Mouse (Mus musculus) gastrocnemius, adult 2 months (tissue): ENCODE results near the gene Lmbrd2. TPM values are rescaled to one million over a fixed set of nuclear protein-coding genes. Genes with fewer than 3 reads are reported as not detected.
"Not testable (repeated sequence)": the region's sequence is repeated elsewhere in the genome, so short reads cannot be mapped to it uniquely, and the experiment has no call there.

Source experiments
- DNase-seq: peaks from one replicate; pipeline ENCODE4 v3.0.0; 2022
- H3K27ac ChIP-seq: fragments of 200-600 bp; 2 replicates; pipeline ENCODE4 v1.8.1; 2022; ENCODE audit warnings: mild to moderate bottlenecking
- H3K4me3 ChIP-seq: fragments of 200-600 bp; 2 replicates; pipeline ENCODE4 v1.8.1; 2022; ENCODE audit warnings: mild to moderate bottlenecking, moderate library complexity
- CTCF ChIP-seq: fragments of 200-600 bp; IDR thresholded peaks from 2 replicates; pipeline ENCODE4 v1.8.1; 2022; ENCODE audit warnings: antibody characterized with exemption, mild to moderate bottlenecking, moderate library complexity
- intact Hi-C: fragments of 180-260 bp; cut with DNase I; formaldehyde crosslinking; loops from one replicate; pipeline ENCODE4 v1.15.1; 2025
- total RNA-seq, 2 experiments: library from RNA; stranded (reverse); gene quantifications; 2 replicates each; pipeline ENCODE4 v1.2.3; 2021

The Lmbrd2 gene
- total RNA-seq, 2 experiments from 2014 or later = 14.8 to 15.1 TPM

GRCm38 (mm10) chr15:9162557-9163070, 22.3 kb downstream of the Lmbrd2 start:
- Histone ChIP-seq H3K4me3 (no peak overlapping the region), H3K27ac (no peak overlapping the region)
- no peak for TF ChIP-seq CTCF
- DNase-seq = no peak
- intact Hi-C loops = no loop called here

- no peak overlapping the region for H3K27ac ChIP-seq
- intact Hi-C loops = no loop called here
- DNase-seq = no peak
- no peak overlapping the region for H3K4me3 ChIP-seq
- TF ChIP-seq CTCF = no peak
These were observed 23.8 kb downstream of the Lmbrd2 start for GRCm38 (mm10) chr15:9164125-9164524.

GRCm38 (mm10) chr15:9177038-9177437, 36.7 kb downstream of the Lmbrd2 start:
- H3K27ac ChIP-seq = no peak overlapping the region
- TF ChIP-seq CTCF = no peak
- intact Hi-C loops = no loop called here
- DNase-seq = no peak
- no peak overlapping the region for H3K4me3 ChIP-seq

GRCm38 (mm10) chr15:9183995-9184394, 43.6 kb downstream of the Lmbrd2 start:
- DNase-seq = no peak
- H3K4me3 ChIP-seq = no peak overlapping the region
- intact Hi-C loops = no loop called here

GRCm38 (mm10) chr15:9189796-9190195, 49.4 kb downstream of the Lmbrd2 start:
- no peak for TF ChIP-seq CTCF
- no peak overlapping the region for H3K4me3 ChIP-seq
- H3K27ac ChIP-seq = no peak overlapping the region
- intact Hi-C loops = no loop called here
- DNase-seq = no peak

More at GRCm38 (mm10) chr15:9183995-9184394, 43.6 kb downstream of the Lmbrd2 start:
- no peak for TF ChIP-seq CTCF
- no peak overlapping the region for H3K27ac ChIP-seq

GRCm38 (mm10) chr15:9192685-9193084, 52.3 kb downstream of the Lmbrd2 start:
- TF ChIP-seq CTCF = peak; percentile 58
- intact Hi-C loops, H3K4me3 ChIP-seq, DNase-seq, H3K27ac ChIP-seq: not testable (repeated sequence)

- Histone ChIP-seq H3K4me3 (no peak overlapping the region), H3K27ac (no peak overlapping the region)
- DNase-seq = no peak
- intact Hi-C loops = no loop called here
- no peak for TF ChIP-seq CTCF
These were observed 58.1 kb downstream of the Lmbrd2 start for GRCm38 (mm10) chr15:9198421-9198820.

- intact Hi-C loops = no loop called here
- Histone ChIP-seq H3K4me3 (no peak overlapping the region), H3K27ac (no peak overlapping the region)
- DNase-seq = no peak
- TF ChIP-seq CTCF = no peak
These were observed 71.5 kb downstream of the Lmbrd2 start for GRCm38 (mm10) chr15:9211891-9212290.

GRCm38 (mm10) chr15:9213026-9213425, 72.7 kb downstream of the Lmbrd2 start:
- intact Hi-C loops, H3K4me3 ChIP-seq, DNase-seq, H3K27ac ChIP-seq: not testable (repeated sequence)

- H3K4me3 ChIP-seq, H3K27ac ChIP-seq, DNase-seq, intact Hi-C loops: not testable (repeated sequence)
These were observed 73.1 kb downstream of the Lmbrd2 start for GRCm38 (mm10) chr15:9213431-9213830.

GRCm38 (mm10) chr15:9216446-9216845, 76.1 kb downstream of the Lmbrd2 start:
- no peak for TF ChIP-seq CTCF
- Histone ChIP-seq H3K4me3 (no peak overlapping the region), H3K27ac (no peak overlapping the region)
- intact Hi-C loops = no loop called here
- no peak for DNase-seq

- H3K4me3 ChIP-seq, DNase-seq, intact Hi-C loops, H3K27ac ChIP-seq: not testable (repeated sequence)
These were observed 90.6 kb downstream of the Lmbrd2 start for GRCm38 (mm10) chr15:9230917-9231316.

- Histone ChIP-seq H3K27ac (no peak overlapping the region), H3K4me3 (no peak overlapping the region)
- no peak for DNase-seq
- TF ChIP-seq CTCF = no peak
- intact Hi-C loops = no loop called here
These were observed 106.0 kb downstream of the Lmbrd2 start for GRCm38 (mm10) chr15:9246345-9246744.

Other genes with a start within 250 kb of the Lmbrd2 start
- under 1 TPM in 1 of 2 experiments, not detected in 1; 0.20 TPM for gene Ranbp3l, start 172.6 kb upstream of the Lmbrd2 start, total RNA-seq
- gene Nadk2, start 69.3 kb upstream of the Lmbrd2 start, total RNA-seq = 10 to 100 TPM; 32.2 to 42.6 TPM
- under 1 TPM; 0.48 to 0.61 TPM for gene Skp2, start 14.9 kb downstream of the Lmbrd2 start, total RNA-seq
- gene Ugt3a1, start 136.3 kb downstream of the Lmbrd2 start, total RNA-seq = not detected
- gene Ugt3a2, start 195.0 kb downstream of the Lmbrd2 start, total RNA-seq = not detected